In genomic region chr17:63303862-63304261, GRCm38 (mm10) we compare ENCODE assay signal across 11 mouse cellular contexts.
DNase-seq lines count a peak whose midpoint lies in the region; ATAC-seq and TF ChIP-seq lines count a peak whose summit lies in the region.
"Had no signal": no experiment of that assay in that cellular context is flagged by ENCODE, and none has a peak within 500 bp of the region (broad histone marks: within the 10 kb centered on the region; RNA-seq: fewer than 3 reads in every experiment).

No protein-coding gene starts in this region.

- ATAC-seq in hindbrain, embryonic 14.5 days (ENCODE audit: low FRiP score) = no peak
- ATAC-seq in stomach, postnatal 0 days (ENCODE audit: low FRiP score, low TSS enrichment) = no peak
- ATAC-seq: CD4-positive, CD25-positive, alpha-beta regulatory T cell, adult 4 months had no signal

- no peaks in the 10 kb centered on the region for H3K9me3 ChIP-seq in hindbrain, embryonic 10.5 days
- H3K9me3 ChIP-seq in hindbrain, embryonic 14.5 days (ENCODE audit: control insufficient read depth, low read length) = no peaks in the 10 kb centered on the region
- no peaks in the 10 kb centered on the region for H3K9me3 ChIP-seq in stomach, postnatal 0 days (ENCODE audit: control insufficient read depth, low read length)

- H3K36me3 ChIP-seq in hindbrain, embryonic 10.5 days = no peaks in the 10 kb centered on the region
- H3K36me3 ChIP-seq in hindbrain, embryonic 14.5 days (replicated peaks; ENCODE audit: control insufficient read depth, insufficient read depth) = no peaks in the 10 kb centered on the region
- H3K36me3 ChIP-seq in stomach, postnatal 0 days (ENCODE audit: control insufficient read depth, insufficient read depth, low read length) = no peaks in the 10 kb centered on the region

- no peak overlapping the region for H3K9ac ChIP-seq in hindbrain, embryonic 14.5 days
- no peak overlapping the region for H3K9ac ChIP-seq in stomach, postnatal 0 days (ENCODE audit: low read length)

- no peaks in the 10 kb centered on the region for H3K27me3 ChIP-seq in hindbrain, embryonic 10.5 days (ENCODE audit: insufficient read depth, poor library complexity, severe bottlenecking)
- no peaks in the 10 kb centered on the region for H3K27me3 ChIP-seq in hindbrain, embryonic 14.5 days (ENCODE audit: control insufficient read depth, insufficient read depth, low read length)
- no peaks in the 10 kb centered on the region for H3K27me3 ChIP-seq in stomach, postnatal 0 days (ENCODE audit: control insufficient read depth, insufficient read depth, low read length)

- TF ChIP-seq CTCF in stomach, postnatal 0 days (IDR thresholded peaks at IDR 0.05; ENCODE audit: low read depth) = no peak

- H3K27ac ChIP-seq in hindbrain, embryonic 10.5 days = 0 out of 2 replicates have a peak overlapping the region, but pooled peaks have one; percentile 29
- H3K27ac ChIP-seq in hindbrain, embryonic 14.5 days = no peak overlapping the region
- H3K27ac ChIP-seq in stomach, postnatal 0 days (replicated peaks) = no peak overlapping the region

- H3K4me1 ChIP-seq in hindbrain, embryonic 10.5 days (replicated peaks) = peaks cover 21% of the 10 kb centered on the region
- peaks cover 11% of the 10 kb centered on the region; the same call in 1 of the 2 replicates for H3K4me1 ChIP-seq in hindbrain, embryonic 14.5 days (replicated peaks; ENCODE audit: control insufficient read depth, insufficient read depth, low read length)
- H3K4me1 ChIP-seq in stomach, postnatal 0 days (replicated peaks; ENCODE audit: control insufficient read depth, insufficient read depth) = no peaks in the 10 kb centered on the region

- no peak overlapping the region for H3K4me2 ChIP-seq in hindbrain, embryonic 14.5 days (replicated peaks)
- no peak overlapping the region for H3K4me2 ChIP-seq in stomach, postnatal 0 days (replicated peaks; ENCODE audit: low read depth)

- WGBS in hindbrain, embryonic 10.5 days = 43% methylated on average over 4 of the region's 4 CpGs
- WGBS in hindbrain, embryonic 14.5 days = 50% methylated on average over 4 of the region's 4 CpGs
- WGBS in stomach, postnatal 0 days = 60% methylated on average over 4 of the region's 4 CpGs

- no peak for DNase-seq in hindbrain, embryonic 10.5 days (ENCODE audit: low spot score)
- DNase-seq in hindbrain, embryonic 14.5 days (ENCODE audit: low spot score) = no peak
- DNase-seq in lung, postnatal 10 days = peak; percentile 16
- DNase-seq in lung, postnatal 25 days (ENCODE audit: low spot score) = no peak
- DNase-seq in cerebellum, adult 8-10 months = peak; percentile 60
- DNase-seq in stomach, postnatal 0 days (ENCODE audit: low spot score) = peak; percentile 25
- no peak for DNase-seq in MN1 (ENCODE audit: low spot score)
- DNase-seq: gastrocnemius, postnatal 10 days; right cerebral cortex, postnatal 14 days; thymus, postnatal 14 days had no signal

- TF ChIP-seq EP300 in stomach, postnatal 0 days (optimal IDR thresholded peaks at IDR 0.05) = no peak

- no peak overlapping the region for H3K4me3 ChIP-seq in hindbrain, embryonic 10.5 days
- H3K4me3 ChIP-seq in hindbrain, embryonic 14.5 days (replicated peaks; ENCODE audit: low read length) = no peak overlapping the region
- no peak overlapping the region for H3K4me3 ChIP-seq in stomach, postnatal 0 days (ENCODE audit: low read depth, low read length)

Comparison
In these comparisons a context has a peak if more than half of its experiments do, and no peak if none do; other contexts are left out.
1. DNase-seq: peak in lung, postnatal 10 days (single experiment), cerebellum, adult 8-10 months (single experiment) and stomach, postnatal 0 days (single experiment); none in hindbrain, embryonic 10.5 days (single experiment), hindbrain, embryonic 14.5 days (single experiment), lung, postnatal 25 days (single experiment) and MN1 (single experiment).